Mouse (Mus musculus) kidney, adult 2 months (tissue): ENCODE measurements around the gene Cpa5. TPM values are rescaled to one million over a fixed set of nuclear protein-coding genes. Genes with fewer than 3 reads are reported as not detected.

ENCODE experiments used
- DNase-seq: peaks from one replicate; pipeline ENCODE4 v3.0.0; 2021
- H3K27ac ChIP-seq: fragments of 200-500 bp; 2 replicates; pipeline ENCODE4 v1.5.1; 2012; ENCODE audit warnings: low read depth, low read length, control low read depth, inconsistent platforms; ENCODE audit not compliant: insufficient read depth
- H3K27me3 ChIP-seq: fragments of 200-500 bp; replicated peaks from 2 replicates; pipeline ENCODE4 v1.6.1; 2012; ENCODE audit warnings: mild to moderate bottlenecking, moderate library complexity, low read length, inconsistent platforms; ENCODE audit not compliant: control insufficient read depth, insufficient read depth
- H3K36me3 ChIP-seq: fragments of 200-500 bp; 2 replicates; pipeline ENCODE4 v1.6.1; 2012; ENCODE audit warnings: mild to moderate bottlenecking, moderate library complexity, low read length, inconsistent platforms; ENCODE audit not compliant: control insufficient read depth, insufficient read depth
- H3K4me1 ChIP-seq: fragments of 200-500 bp; 2 replicates; pipeline ENCODE4 v1.6.1; 2011; ENCODE audit warnings: low read length; ENCODE audit not compliant: control insufficient read depth, insufficient read depth
- H3K4me3 ChIP-seq: fragments of 200-500 bp; 2 replicates; pipeline ENCODE4 v1.5.1; 2011; ENCODE audit warnings: mild to moderate bottlenecking, low read depth, low read length, control low read depth; ENCODE audit not compliant: insufficient read depth
- CTCF ChIP-seq: fragments of 200-500 bp; conservative IDR thresholded peaks from 2 replicates; pipeline ENCODE4 v1.5.1; 2011; ENCODE audit warnings: low read depth, mild to moderate bottlenecking, control low read depth, low read length, moderate library complexity, mixed read lengths; ENCODE audit not compliant: insufficient read depth, insufficient read length
- POLR2A ChIP-seq: fragments of 200-500 bp; IDR thresholded peaks from one replicate; pipeline ENCODE4 v1.6.1; 2011; ENCODE audit warnings: low read depth, low read length, control low read depth
- WGBS: fragments of 180-500 bp; shearing (Covaris S2); methylation state at CpG from one replicate; pipeline ENCODE4 v1.1.7; 2018; 5-methylcytosine and 5-hydroxymethylcytosine counted together
- polyA plus RNA-seq: library from polyadenylated mRNA; depleted of rRNA; stranded (reverse); fragments of >200 nt; gene quantifications from 2 replicates; pipeline ENCODE4 v1.2.3, GENCODE M21; 2012

The Cpa5 gene
- polyA plus RNA-seq, 1 experiment = not detected

- 68% methylated on average over 20 of the region's 20 CpGs for WGBS
- Histone ChIP-seq H3K4me1 (no peaks in the 10 kb centered on the region), H3K27ac (no peak overlapping the region), H3K27me3 (no peaks in the 10 kb centered on the region), H3K4me3 (no peak overlapping the region), H3K36me3 (no peaks in the 10 kb centered on the region)
- DNase-seq = no peak
- TF ChIP-seq CTCF = no peak
- TF ChIP-seq POLR2A = no peak
Measured at GRCm38 (mm10) chr6:30572456-30573311, 38.1 kb upstream of the Cpa5 start.

- H3K4me1 ChIP-seq = no peaks in the 10 kb centered on the region
- H3K4me3 ChIP-seq = no peak overlapping the region
- H3K27me3 ChIP-seq = no peaks in the 10 kb centered on the region
- DNase-seq = no peak
- WGBS = 86% methylated on average over 5 of the region's 5 CpGs
- H3K36me3 ChIP-seq = no peaks in the 10 kb centered on the region
- H3K27ac ChIP-seq = no peak overlapping the region
- no peak for TF ChIP-seq CTCF
Measured at GRCm38 (mm10) chr6:30573380-30573779, 37.4 kb upstream of the Cpa5 start.

DNA sequence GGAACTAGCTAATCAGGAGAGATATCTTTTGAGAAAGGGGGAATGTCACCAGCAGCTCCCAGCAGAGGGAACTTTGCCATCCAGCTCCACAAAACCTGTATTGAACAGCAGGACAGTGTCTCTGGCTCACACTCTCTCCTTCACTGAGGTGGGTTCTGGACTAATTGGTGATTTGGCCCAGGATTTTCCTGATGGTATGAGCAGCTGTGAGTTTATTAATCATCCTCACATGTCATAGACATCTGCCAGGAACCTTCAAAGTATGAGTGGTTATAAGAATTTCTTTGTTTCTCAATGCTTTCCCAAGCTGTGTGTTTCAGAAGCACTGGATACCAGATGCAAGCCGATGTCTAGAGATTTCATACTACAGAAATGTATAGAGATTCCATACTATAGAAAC lies 35.9 kb upstream of the Cpa5 start:
- DNase-seq = no peak
- Histone ChIP-seq H3K36me3 (no peaks in the 10 kb centered on the region), H3K27me3 (no peaks in the 10 kb centered on the region), H3K4me3 (no peak overlapping the region), H3K27ac (no peak overlapping the region), H3K4me1 (no peaks in the 10 kb centered on the region)
- TF ChIP-seq CTCF (no peak), POLR2A (no peak)
- 94% methylated on average over 1 of the region's 1 CpGs for WGBS

DNA sequence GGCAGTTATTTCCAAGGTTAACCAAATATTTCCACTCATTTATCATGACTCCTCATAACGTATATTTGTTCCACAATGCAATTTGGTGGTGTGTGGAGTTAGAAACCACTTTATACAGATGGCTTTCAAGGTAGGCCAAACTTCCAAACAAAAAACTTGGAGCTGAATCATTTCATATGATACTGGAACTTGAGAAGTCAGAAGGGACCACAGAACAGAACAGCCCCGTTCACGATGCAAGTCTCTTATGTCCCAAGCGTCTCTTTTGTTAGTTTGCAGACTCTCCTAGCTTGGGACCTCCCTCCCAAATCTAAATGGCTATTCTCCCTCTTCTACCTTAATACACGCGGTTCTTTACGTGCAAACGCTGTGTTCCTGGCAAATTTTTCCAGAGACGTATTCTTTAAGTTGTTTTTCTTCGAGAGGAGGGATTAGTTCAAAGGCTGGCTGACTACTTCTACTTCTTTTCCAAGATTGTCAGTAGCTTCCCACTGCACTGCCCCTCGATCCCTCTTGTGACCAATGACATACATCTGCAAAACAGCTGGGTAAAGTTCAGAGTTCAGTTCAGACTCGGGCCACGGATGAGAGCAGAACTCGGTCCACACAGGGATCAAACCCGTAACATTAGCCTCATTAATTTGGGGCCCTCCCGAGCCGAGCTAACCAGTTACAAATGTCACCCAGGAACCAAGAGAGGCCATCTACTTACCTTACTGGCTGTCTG lies 34.2 kb upstream of the Cpa5 start:
- H3K36me3 ChIP-seq = no peaks in the 10 kb centered on the region
- peak; percentile 44 for DNase-seq
- H3K4me3 ChIP-seq = no peak overlapping the region
- H3K27me3 ChIP-seq = no peaks in the 10 kb centered on the region
- no peak overlapping the region for H3K27ac ChIP-seq
- H3K4me1 ChIP-seq = no peaks in the 10 kb centered on the region
- TF ChIP-seq POLR2A (no peak), CTCF (no peak)
- 62% methylated on average over 17 of the region's 17 CpGs for WGBS

- no peaks in the 10 kb centered on the region for H3K27me3 ChIP-seq
- no peak overlapping the region for H3K4me3 ChIP-seq
- no peak for TF ChIP-seq CTCF
- no peak for TF ChIP-seq POLR2A
- WGBS = 69% methylated on average over 17 of the region's 17 CpGs
- DNase-seq = no peak
- no peak overlapping the region for H3K27ac ChIP-seq
- H3K36me3 ChIP-seq = no peaks in the 10 kb centered on the region
- H3K4me1 ChIP-seq = no peaks in the 10 kb centered on the region
Measured at GRCm38 (mm10) chr6:30579961-30580840, 30.6 kb upstream of the Cpa5 start.

GRCm38 (mm10) chr6:30580841-30581176 lies 30.0 kb upstream of the Cpa5 start:
- no peak overlapping the region for H3K27ac ChIP-seq
- TF ChIP-seq CTCF = no peak
- TF ChIP-seq POLR2A = no peak
- 74% methylated on average over 8 of the region's 8 CpGs for WGBS
- no peaks in the 10 kb centered on the region for H3K36me3 ChIP-seq
- H3K27me3 ChIP-seq = no peaks in the 10 kb centered on the region
- no peaks in the 10 kb centered on the region for H3K4me1 ChIP-seq
- no peak for DNase-seq
- no peak overlapping the region for H3K4me3 ChIP-seq

- Histone ChIP-seq H3K27ac (no peak overlapping the region), H3K36me3 (no peaks in the 10 kb centered on the region), H3K27me3 (no peaks in the 10 kb centered on the region), H3K4me1 (no peaks in the 10 kb centered on the region), H3K4me3 (no peak overlapping the region)
- TF ChIP-seq CTCF (no peak), POLR2A (no peak)
- WGBS = 87% methylated on average over 7 of the region's 7 CpGs
- no peak for DNase-seq
Measured at GRCm38 (mm10) chr6:30586886-30587442, 23.8 kb upstream of the Cpa5 start.
